Mouse (Mus musculus) limb, embryonic 15.5 days (tissue): ENCODE data around the gene Tmem63b. TPM values are rescaled to one million over a fixed set of nuclear protein-coding genes. Genes with fewer than 3 reads are reported as not detected.
A peak's percentile ranks its signal among the peaks of the same experiment; 100 is the strongest.

Source experiments
- ATAC-seq: fragments of 200-750 bp; cut with Nextera tagmentation; 2 replicates; pipeline ENCODE4 v1.8.0; 2017; ENCODE audit warnings: low read depth, moderate TSS enrichment; ENCODE audit not compliant: insufficient number of reproducible peaks, low FRiP score, low TSS enrichment
- H3K27ac ChIP-seq: fragments of 300-500 bp; sonication (generic); 2 replicates; pipeline ENCODE4 v1.5.1; 2015; ENCODE audit warnings: moderate library complexity, mild to moderate bottlenecking, inconsistent platforms
- H3K27me3 ChIP-seq: fragments of 300-500 bp; sonication (generic); 2 replicates; pipeline ENCODE4 v1.6.1; 2015; ENCODE audit warnings: inconsistent platforms
- H3K36me3 ChIP-seq: fragments of 300-500 bp; sonication (generic); 2 replicates; pipeline ENCODE4 v1.6.1; 2015; ENCODE audit warnings: inconsistent platforms
- H3K4me1 ChIP-seq: fragments of 300-500 bp; sonication (generic); 2 replicates; pipeline ENCODE4 v1.6.1; 2015; ENCODE audit warnings: inconsistent platforms
- H3K4me2 ChIP-seq: fragments of 300-500 bp; sonication (generic); 2 replicates; pipeline ENCODE4 v1.6.1; 2015; ENCODE audit warnings: mild to moderate bottlenecking, inconsistent platforms
- H3K4me3 ChIP-seq: fragments of 300-500 bp; sonication (generic); 2 replicates; pipeline ENCODE4 v1.5.1; 2015; ENCODE audit warnings: mild to moderate bottlenecking, inconsistent platforms
- H3K9ac ChIP-seq: fragments of 300-500 bp; sonication (generic); 2 replicates; pipeline ENCODE4 v1.6.1; 2015; ENCODE audit warnings: inconsistent platforms
- H3K9me3 ChIP-seq: fragments of 300-500 bp; sonication (generic); 2 replicates; pipeline ENCODE4 v1.6.1; 2016; ENCODE audit warnings: inconsistent platforms
- WGBS: fragments of 180-500 bp; shearing (Covaris S2); methylation state at CpG from one replicate; pipeline ENCODE4 v1.1.7; 2015; 5-methylcytosine and 5-hydroxymethylcytosine counted together
- polyA plus RNA-seq: library from polyadenylated mRNA; unstranded; fragments of >200 nt; fragmentation: Nextera tagmentation; extraction: Ambion mirVana; gene quantifications from 2 replicates; pipeline ENCODE4 v1.2.1, GENCODE M21; 2015

Tmem63b gene
- polyA plus RNA-seq: 38.1 and 39.2 TPM in 2 replicates

DNA sequence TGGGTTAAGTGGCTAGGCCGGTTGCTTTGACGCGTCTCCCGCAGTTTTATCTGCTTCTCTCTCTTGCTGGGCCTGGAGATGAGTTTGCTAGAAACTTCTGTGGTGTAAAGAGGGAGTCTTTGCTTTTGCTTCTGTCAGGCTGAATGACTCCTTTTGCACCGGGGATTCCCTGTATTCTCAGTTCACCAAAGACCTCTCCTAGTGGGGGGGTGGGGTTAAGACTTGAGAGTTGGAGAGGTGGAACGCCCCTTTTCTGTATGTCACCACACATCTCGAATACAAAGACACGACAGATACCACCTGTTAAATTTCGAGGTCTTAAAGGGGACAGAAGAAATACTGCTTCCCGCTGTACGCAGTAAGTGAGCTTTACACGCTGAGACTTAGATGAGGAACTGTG, at the start of gene Tmem63b:
TSS of gene Tmem63b (minus strand) at position 190 of the 400 bp plus-strand sequence.
- Histone ChIP-seq H3K4me3 (peak within 1 kb of the TSS; percentile 70), H3K36me3 (no peaks in the 10 kb centered on the region), H3K27ac (peak within 1 kb of the TSS; percentile 88), H3K4me1 (peaks cover 35% of the 10 kb centered on the region), H3K9me3 (no peaks in the 10 kb centered on the region), H3K4me2 (peak within 1 kb of the TSS; percentile 83), H3K9ac (peak within 1 kb of the TSS; percentile 88), H3K27me3 (no peaks in the 10 kb centered on the region)
- 7% methylated on average over 12 of the region's 12 CpGs for WGBS
- no peak for ATAC-seq

GRCm38 (mm10) chr17:45735382-45736310, 48.9 kb upstream of the Tmem63b start:
- Histone ChIP-seq H3K9me3 (no peaks in the 10 kb centered on the region), H3K4me2 (peak overlapping the region; percentile 69), H3K4me1 (peaks cover 49% of the 10 kb centered on the region), H3K4me3 (peak overlapping the region; percentile 49), H3K27ac (peak overlapping the region; percentile 90), H3K27me3 (peaks cover 12% of the 10 kb centered on the region; the same call in 1 of the 2 replicates), H3K36me3 (no peaks in the 10 kb centered on the region), H3K9ac (peak overlapping the region; percentile 55; the same call in 1 of the 2 replicates)
- WGBS: 6% methylated on average over 10 of the region's 10 CpGs
- ATAC-seq: 0 out of 2 replicates have a peak, but pooled peaks have one; percentile 7

DNA sequence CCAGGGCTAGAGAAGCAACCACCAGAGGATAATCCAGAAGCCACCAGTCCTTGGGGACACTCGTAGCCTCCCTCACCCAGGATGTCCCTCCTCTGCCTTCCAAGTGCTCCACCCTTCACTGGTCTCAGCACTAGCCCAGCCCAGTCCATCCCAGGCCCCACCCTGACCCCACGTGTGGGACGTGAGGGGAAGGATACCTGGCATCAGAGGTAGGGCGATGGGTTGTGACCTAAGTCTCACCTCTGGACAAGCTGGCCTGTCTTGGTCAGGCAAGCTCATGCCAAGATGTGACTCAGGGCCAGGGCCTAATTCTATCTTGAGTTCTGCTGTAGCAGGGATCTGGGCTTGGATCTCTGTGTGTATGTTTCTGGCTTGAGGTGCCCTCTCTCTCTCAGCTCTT, 48.2 kb upstream of the Tmem63b start:
- 86% methylated on average over 4 of the region's 4 CpGs for WGBS
- no peak for ATAC-seq
- no peak overlapping the region for H3K4me3 ChIP-seq
- no peak overlapping the region for H3K4me2 ChIP-seq
- peaks cover 12% of the 10 kb centered on the region; the same call in 1 of the 2 replicates for H3K27me3 ChIP-seq
- H3K9ac ChIP-seq: no peak overlapping the region
- H3K27ac ChIP-seq: peak overlapping the region; percentile 43; the same call in 1 of the 2 replicates
- no peaks in the 10 kb centered on the region for H3K36me3 ChIP-seq
- H3K9me3 ChIP-seq: no peaks in the 10 kb centered on the region
- peaks cover 49% of the 10 kb centered on the region for H3K4me1 ChIP-seq

DNA sequence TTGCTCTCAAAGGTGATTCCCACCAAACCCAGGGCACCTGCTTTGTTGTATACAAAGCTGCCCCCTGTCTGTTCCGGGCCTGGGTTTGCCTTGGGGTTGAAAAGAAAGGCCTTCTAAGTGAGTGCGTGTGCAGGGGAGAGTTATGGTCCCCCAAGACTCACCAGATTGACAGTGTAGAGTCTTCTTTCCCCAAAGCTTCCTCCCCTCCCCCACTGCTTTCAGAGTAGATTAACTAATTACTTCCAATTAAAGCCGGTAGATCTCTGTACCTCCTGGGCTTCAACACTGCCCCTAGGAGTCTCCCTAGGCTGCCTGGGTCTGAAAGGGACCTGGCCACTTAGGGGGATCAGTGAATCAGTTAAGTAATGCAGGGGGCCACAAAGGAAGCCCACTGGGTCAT, 47.6 kb upstream of the Tmem63b start:
- H3K27ac ChIP-seq: peak overlapping the region; percentile 44
- H3K9me3 ChIP-seq: no peaks in the 10 kb centered on the region
- H3K36me3 ChIP-seq: no peaks in the 10 kb centered on the region
- peak overlapping the region; percentile 87 for H3K4me2 ChIP-seq
- H3K4me3 ChIP-seq: peak overlapping the region; percentile 40
- ATAC-seq: no peak
- peak overlapping the region; percentile 47; the same call in 1 of the 2 replicates for H3K9ac ChIP-seq
- peaks cover 12% of the 10 kb centered on the region; the same call in 1 of the 2 replicates for H3K27me3 ChIP-seq
- WGBS: 31% methylated on average over 3 of the region's 3 CpGs
- peaks cover 49% of the 10 kb centered on the region for H3K4me1 ChIP-seq

GRCm38 (mm10) chr17:45733735-45734301, 47.1 kb upstream of the Tmem63b start, which contains the start of gene 1600014C23Rik:
Gene 1600014C23Rik (minus strand): TSS chr17:45733844.
- H3K27ac ChIP-seq: peak within 1 kb of the TSS; percentile 44
- peaks cover 51% of the 10 kb centered on the region for H3K4me1 ChIP-seq
- peaks cover 12% of the 10 kb centered on the region; the same call in 1 of the 2 replicates for H3K27me3 ChIP-seq
- WGBS: 2% methylated on average over 41 of the region's 41 CpGs
- peak within 1 kb of the TSS; percentile 47 for H3K9ac ChIP-seq
- no peak for ATAC-seq
- peak within 1 kb of the TSS; percentile 40 for H3K4me3 ChIP-seq
- H3K9me3 ChIP-seq: no peaks in the 10 kb centered on the region
- H3K4me2 ChIP-seq: peak within 1 kb of the TSS; percentile 87
- H3K36me3 ChIP-seq: no peaks in the 10 kb centered on the region

GRCm38 (mm10) chr17:45733038-45733734, 46.5 kb upstream of the Tmem63b start:
- Histone ChIP-seq H3K9me3 (no peaks in the 10 kb centered on the region), H3K9ac (peak overlapping the region; percentile 47; the same call in 1 of the 2 replicates), H3K4me2 (peak overlapping the region; percentile 87), H3K4me1 (peaks cover 51% of the 10 kb centered on the region), H3K36me3 (no peaks in the 10 kb centered on the region), H3K4me3 (peak overlapping the region; percentile 40; the same call in 1 of the 2 replicates), H3K27me3 (peaks cover 12% of the 10 kb centered on the region; the same call in 1 of the 2 replicates), H3K27ac (0 out of 2 replicates have a peak overlapping the region, but pooled peaks have one; percentile 17)
- WGBS: 58% methylated on average over 19 of the region's 19 CpGs
- no peak for ATAC-seq

DNA sequence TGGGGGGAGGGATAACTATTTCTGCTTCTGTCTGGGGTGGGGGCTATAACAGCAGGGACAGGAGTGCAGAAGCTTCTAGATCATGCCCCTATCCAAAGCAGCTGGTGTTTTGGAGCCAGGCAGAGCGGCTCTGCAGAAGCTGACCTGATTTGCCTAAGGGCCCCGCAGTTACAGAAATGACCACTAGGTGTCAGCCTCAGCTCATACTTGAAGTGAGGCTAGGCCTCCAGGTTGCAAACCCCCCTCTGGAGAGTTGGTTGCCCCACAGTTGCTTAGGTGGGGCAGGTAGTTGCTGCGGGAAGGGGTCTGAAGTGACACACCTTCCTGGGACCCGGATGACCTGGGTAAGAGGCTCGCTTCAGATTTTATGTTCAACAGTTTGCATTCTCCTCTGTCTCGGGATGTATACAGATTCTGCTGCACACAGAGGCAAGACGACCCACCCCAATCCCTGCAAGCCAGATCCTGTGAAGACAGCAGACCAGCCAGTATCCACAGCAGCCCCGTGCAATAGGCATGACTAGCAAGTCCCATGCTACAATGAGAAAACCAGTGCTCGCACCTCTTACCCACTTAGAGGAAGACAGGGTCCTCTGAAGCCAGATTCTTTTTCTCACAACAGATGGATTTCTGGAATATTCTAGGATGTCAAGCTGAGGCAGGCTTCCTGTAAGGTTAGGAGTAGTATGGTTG, 44.6 kb upstream of the Tmem63b start:
- Histone ChIP-seq H3K36me3 (no peaks in the 10 kb centered on the region), H3K4me3 (no peak overlapping the region), H3K27me3 (peaks cover 12% of the 10 kb centered on the region; the same call in 1 of the 2 replicates), H3K4me1 (peaks cover 41% of the 10 kb centered on the region), H3K4me2 (no peak overlapping the region), H3K27ac (no peak overlapping the region), H3K9ac (no peak overlapping the region), H3K9me3 (no peaks in the 10 kb centered on the region)
- 20% methylated on average over 9 of the region's 9 CpGs for WGBS
- ATAC-seq: no peak

GRCm38 (mm10) chr17:45730696-45731095, 44.0 kb upstream of the Tmem63b start:
- H3K27me3 ChIP-seq: peaks cover 12% of the 10 kb centered on the region; the same call in 1 of the 2 replicates
- H3K4me1 ChIP-seq: peaks cover 39% of the 10 kb centered on the region
- H3K9me3 ChIP-seq: no peaks in the 10 kb centered on the region
- 78% methylated on average over 4 of the region's 4 CpGs for WGBS
- no peak for ATAC-seq
- no peak overlapping the region for H3K27ac ChIP-seq
- no peaks in the 10 kb centered on the region for H3K36me3 ChIP-seq
- no peak overlapping the region for H3K4me2 ChIP-seq
- no peak overlapping the region for H3K9ac ChIP-seq
- no peak overlapping the region for H3K4me3 ChIP-seq

DNA sequence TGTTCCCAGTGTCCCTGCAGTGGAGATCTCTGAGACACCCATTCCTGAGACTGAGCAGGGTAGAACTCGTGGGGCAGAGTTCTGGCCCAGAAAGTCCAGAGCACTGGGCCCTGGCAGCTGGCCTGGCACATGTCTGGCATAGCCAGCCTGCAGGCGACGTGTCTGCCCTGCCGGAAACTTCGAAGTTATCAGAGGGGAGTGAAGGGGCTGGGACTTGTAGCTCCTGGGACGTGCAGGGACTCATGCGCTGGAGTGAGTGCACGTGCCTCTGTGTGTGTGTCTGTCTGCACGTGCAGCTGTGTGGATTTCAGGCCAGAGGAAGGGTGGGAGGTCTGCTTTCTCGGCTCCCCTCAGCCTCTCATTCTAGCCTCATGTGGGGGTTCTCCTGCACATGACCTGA, 42.7 kb upstream of the Tmem63b start:
- H3K27ac ChIP-seq: no peak overlapping the region
- peaks cover 27% of the 10 kb centered on the region for H3K4me1 ChIP-seq
- H3K27me3 ChIP-seq: peaks cover 12% of the 10 kb centered on the region; the same call in 1 of the 2 replicates
- no peak overlapping the region for H3K4me2 ChIP-seq
- WGBS: 40% methylated on average over 10 of the region's 10 CpGs
- ATAC-seq: no peak
- no peak overlapping the region for H3K4me3 ChIP-seq
- H3K9me3 ChIP-seq: no peaks in the 10 kb centered on the region
- no peak overlapping the region for H3K9ac ChIP-seq
- no peaks in the 10 kb centered on the region for H3K36me3 ChIP-seq

DNA sequence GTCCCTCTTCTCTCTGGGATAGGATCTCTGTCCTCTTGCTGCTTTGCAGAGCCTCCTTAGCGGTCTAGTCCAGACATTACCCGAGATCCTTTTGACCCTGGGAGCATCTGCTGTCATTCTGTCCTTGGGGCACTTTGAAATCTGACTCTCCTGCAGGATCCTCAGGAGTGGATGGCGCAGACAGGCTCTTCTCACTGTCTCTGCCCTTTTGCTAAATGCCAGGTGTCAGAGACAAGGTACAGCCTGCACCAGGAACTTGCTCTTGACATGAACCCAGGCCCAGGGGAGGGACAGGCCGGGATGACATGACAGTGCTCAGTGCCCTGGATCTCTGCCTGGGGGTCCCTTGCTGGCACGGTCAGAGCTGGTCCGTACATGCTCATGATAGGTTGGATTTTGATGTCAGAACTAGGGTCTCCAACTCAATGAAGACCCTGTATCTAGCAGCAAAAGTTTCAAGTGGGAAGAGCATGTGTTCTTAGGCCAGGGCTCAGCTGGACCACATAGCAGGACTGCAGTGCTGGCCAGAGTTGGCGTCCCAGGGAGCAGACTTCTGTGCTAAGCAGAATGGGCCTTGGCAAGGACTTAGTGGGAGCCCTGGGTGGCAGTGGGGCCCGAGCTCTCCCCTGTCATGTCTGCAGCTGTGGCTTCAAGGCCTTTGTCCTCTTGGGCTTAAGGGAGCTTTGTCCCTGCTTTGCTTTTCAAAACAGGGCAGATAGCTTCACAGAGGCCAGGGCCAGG, 41.4 kb upstream of the Tmem63b start:
- no peak for ATAC-seq
- 53% methylated on average over 8 of the region's 8 CpGs for WGBS
- H3K27ac ChIP-seq: no peak overlapping the region
- H3K27me3 ChIP-seq: peaks cover 7% of the 10 kb centered on the region; the same call in 1 of the 2 replicates
- no peak overlapping the region for H3K9ac ChIP-seq
- H3K36me3 ChIP-seq: no peaks in the 10 kb centered on the region
- no peak overlapping the region for H3K4me2 ChIP-seq
- peaks cover 22% of the 10 kb centered on the region for H3K4me1 ChIP-seq
- H3K9me3 ChIP-seq: no peaks in the 10 kb centered on the region
- no peak overlapping the region for H3K4me3 ChIP-seq
